Mouse (Mus musculus): ENCODE results near the gene Alg13. TPM values are rescaled to one million over a fixed set of nuclear protein-coding genes. Genes with fewer than 3 reads are reported as not detected.

Gene Alg13
- polyA plus RNA-seq, 1 experiment from 2014 or later: 11.6 TPM

DNA sequence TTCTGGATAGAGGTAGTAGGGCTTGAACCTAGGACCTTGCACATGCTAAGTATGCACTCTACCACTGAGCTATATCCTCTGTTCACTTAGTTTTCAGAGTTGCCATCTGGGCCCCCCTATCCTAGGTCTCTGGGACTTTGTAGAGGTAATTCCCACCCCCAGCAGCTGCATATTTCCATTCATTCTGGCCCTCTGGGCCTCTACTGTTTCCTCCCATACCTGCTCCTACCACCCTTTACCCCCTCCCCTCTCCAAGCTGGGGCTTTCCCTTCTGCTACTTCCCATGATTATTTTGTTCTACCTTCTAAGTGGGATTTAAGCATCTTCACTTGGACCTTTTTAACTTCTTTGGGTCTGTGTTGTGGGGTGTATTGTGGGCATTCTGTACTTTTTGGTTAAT, 7.8 kb downstream of the Alg13 start:
- H3K27me3 ChIP-seq (replicated peaks; ENCODE audit: control insufficient read depth, insufficient read depth, low read length): no peaks in the 10 kb centered on the region
- no peak overlapping the region for H3K9ac ChIP-seq (ENCODE audit: low read depth, low read length)
- ATAC-seq: no peak
- H3K36me3 ChIP-seq (ENCODE audit: control insufficient read depth, insufficient read depth, low read length): no peaks in the 10 kb centered on the region
- no peaks in the 10 kb centered on the region for H3K4me1 ChIP-seq (ENCODE audit: control insufficient read depth, insufficient read depth, low read length)
- H3K9me3 ChIP-seq (ENCODE audit: control insufficient read depth, low read length): no peaks in the 10 kb centered on the region
- no peak overlapping the region for H3K4me3 ChIP-seq (ENCODE audit: low read length)
- no peak overlapping the region for H3K27ac ChIP-seq (ENCODE audit: low read length)
- no peak overlapping the region for H3K4me2 ChIP-seq (ENCODE audit: low read depth, low read length)

GRCm38 (mm10) chrX:144335332-144336015, 17.9 kb downstream of the Alg13 start:
- Histone ChIP-seq H3K27ac (ENCODE audit: low read length) (no peak overlapping the region), H3K4me3 (ENCODE audit: low read length) (no peak overlapping the region), H3K9me3 (ENCODE audit: control insufficient read depth, low read length) (no peaks in the 10 kb centered on the region), H3K27me3 (replicated peaks; ENCODE audit: control insufficient read depth, insufficient read depth, low read length) (no peaks in the 10 kb centered on the region), H3K9ac (ENCODE audit: low read depth, low read length) (no peak overlapping the region), H3K36me3 (ENCODE audit: control insufficient read depth, insufficient read depth, low read length) (no peaks in the 10 kb centered on the region), H3K4me2 (ENCODE audit: low read depth, low read length) (no peak overlapping the region), H3K4me1 (ENCODE audit: control insufficient read depth, insufficient read depth, low read length) (no peaks in the 10 kb centered on the region)
- no peak for ATAC-seq
- WGBS: 67% methylated on average over 8 of the region's 8 CpGs

- H3K9me3 ChIP-seq (ENCODE audit: control insufficient read depth, low read length): no peaks in the 10 kb centered on the region
- no peak overlapping the region for H3K9ac ChIP-seq (ENCODE audit: low read depth, low read length)
- ATAC-seq: no peak
- no peaks in the 10 kb centered on the region for H3K4me1 ChIP-seq (ENCODE audit: control insufficient read depth, insufficient read depth, low read length)
- no peak overlapping the region for H3K4me3 ChIP-seq (ENCODE audit: low read length)
- H3K27ac ChIP-seq (ENCODE audit: low read length): no peak overlapping the region
- H3K36me3 ChIP-seq (ENCODE audit: control insufficient read depth, insufficient read depth, low read length): no peaks in the 10 kb centered on the region
- H3K4me2 ChIP-seq (ENCODE audit: low read depth, low read length): no peak overlapping the region
- no peaks in the 10 kb centered on the region for H3K27me3 ChIP-seq (replicated peaks; ENCODE audit: control insufficient read depth, insufficient read depth, low read length)
Observed at GRCm38 (mm10) chrX:144337938-144338337, 20.3 kb downstream of the Alg13 start.

DNA sequence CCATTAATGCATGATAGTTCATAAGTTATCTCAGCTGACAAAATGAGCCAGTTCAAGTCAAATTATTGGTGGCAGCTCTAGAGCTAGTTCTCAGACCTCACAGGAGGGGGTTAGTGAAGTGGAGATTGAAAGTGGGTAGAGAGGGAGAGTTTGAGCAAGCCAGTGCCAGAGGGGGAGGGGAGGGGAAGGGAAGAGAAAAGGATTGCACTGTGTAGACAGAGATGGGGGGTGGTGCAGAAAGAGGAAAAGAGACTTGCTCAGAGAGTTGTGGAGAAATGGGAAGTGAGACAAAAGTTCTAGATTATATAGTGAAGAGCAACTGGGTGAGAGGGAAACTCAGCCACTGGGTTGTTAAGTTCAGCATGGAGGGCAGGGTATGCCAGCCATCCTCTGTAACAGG, 20.8 kb downstream of the Alg13 start:
- Histone ChIP-seq H3K4me2 (ENCODE audit: low read depth, low read length) (no peak overlapping the region), H3K36me3 (ENCODE audit: control insufficient read depth, insufficient read depth, low read length) (no peaks in the 10 kb centered on the region), H3K9ac (ENCODE audit: low read depth, low read length) (no peak overlapping the region), H3K4me3 (ENCODE audit: low read length) (no peak overlapping the region), H3K27me3 (replicated peaks; ENCODE audit: control insufficient read depth, insufficient read depth, low read length) (no peaks in the 10 kb centered on the region), H3K27ac (ENCODE audit: low read length) (no peak overlapping the region), H3K9me3 (ENCODE audit: control insufficient read depth, low read length) (no peaks in the 10 kb centered on the region), H3K4me1 (ENCODE audit: control insufficient read depth, insufficient read depth, low read length) (no peaks in the 10 kb centered on the region)
- no peak for ATAC-seq

GRCm38 (mm10) chrX:144374196-144374595, 56.6 kb downstream of the Alg13 start:
- no peak overlapping the region for H3K4me3 ChIP-seq (ENCODE audit: low read length)
- no peak overlapping the region for H3K4me2 ChIP-seq (ENCODE audit: low read depth, low read length)
- no peaks in the 10 kb centered on the region for H3K9me3 ChIP-seq (ENCODE audit: control insufficient read depth, low read length)
- no peak for ATAC-seq
- H3K27me3 ChIP-seq (replicated peaks; ENCODE audit: control insufficient read depth, insufficient read depth, low read length): no peaks in the 10 kb centered on the region
- no peaks in the 10 kb centered on the region for H3K4me1 ChIP-seq (ENCODE audit: control insufficient read depth, insufficient read depth, low read length)
- H3K36me3 ChIP-seq (ENCODE audit: control insufficient read depth, insufficient read depth, low read length): no peaks in the 10 kb centered on the region
- H3K27ac ChIP-seq (ENCODE audit: low read length): no peak overlapping the region
- no peak overlapping the region for H3K9ac ChIP-seq (ENCODE audit: low read depth, low read length)
- WGBS: 52% methylated on average over 2 of the region's 2 CpGs

DNA sequence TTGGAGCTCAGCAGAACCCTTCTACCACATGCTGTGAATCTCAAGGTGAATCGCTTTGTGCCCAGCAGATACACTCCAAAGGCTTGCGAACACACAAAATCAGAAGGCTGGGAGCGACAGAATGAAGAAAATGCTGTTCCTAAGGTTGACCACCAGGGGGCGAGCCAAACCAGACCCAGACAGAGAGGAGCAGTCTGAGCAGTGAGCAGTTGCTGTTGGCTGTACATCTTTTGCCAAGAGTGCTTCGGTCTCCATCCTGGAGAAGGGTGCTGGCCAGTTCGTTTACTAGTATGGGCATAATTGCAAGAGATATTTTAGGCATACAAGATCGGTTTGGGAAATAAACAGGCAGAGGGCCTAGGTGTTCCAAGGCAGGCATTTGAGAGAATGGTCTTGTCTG, 85.9 kb downstream of the Alg13 start:
- Histone ChIP-seq H3K9ac (ENCODE audit: low read depth, low read length) (no peak overlapping the region), H3K4me1 (ENCODE audit: control insufficient read depth, insufficient read depth, low read length) (no peaks in the 10 kb centered on the region), H3K9me3 (ENCODE audit: control insufficient read depth, low read length) (no peaks in the 10 kb centered on the region), H3K36me3 (ENCODE audit: control insufficient read depth, insufficient read depth, low read length) (no peaks in the 10 kb centered on the region), H3K4me2 (ENCODE audit: low read depth, low read length) (no peak overlapping the region), H3K27me3 (replicated peaks; ENCODE audit: control insufficient read depth, insufficient read depth, low read length) (no peaks in the 10 kb centered on the region), H3K4me3 (ENCODE audit: low read length) (no peak overlapping the region), H3K27ac (ENCODE audit: low read length) (no peak overlapping the region)
- no peak for ATAC-seq
- WGBS: 26% methylated on average over 7 of the region's 7 CpGs

DNA sequence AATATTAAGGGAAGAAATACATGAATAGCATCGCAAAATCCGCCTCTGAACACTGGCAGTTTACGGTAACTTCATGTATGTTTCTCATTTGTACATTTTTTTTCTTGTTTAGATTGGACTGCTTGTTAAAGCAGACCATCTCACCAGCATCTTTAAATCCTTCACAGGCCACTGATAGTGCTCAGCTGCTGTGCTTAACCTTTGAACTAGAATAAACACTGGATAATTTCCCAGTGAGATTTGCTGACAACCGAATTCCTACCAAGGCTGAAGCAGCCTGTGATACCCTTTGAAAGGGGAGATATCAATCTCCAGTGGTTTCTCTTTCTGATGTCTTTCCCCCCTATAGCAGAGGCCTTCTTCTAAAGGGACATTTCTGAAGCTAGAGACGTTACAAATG, 90.4 kb downstream of the Alg13 start:
- H3K4me1 ChIP-seq (ENCODE audit: control insufficient read depth, insufficient read depth, low read length): no peaks in the 10 kb centered on the region
- H3K36me3 ChIP-seq (ENCODE audit: control insufficient read depth, insufficient read depth, low read length): no peaks in the 10 kb centered on the region
- H3K9me3 ChIP-seq (ENCODE audit: control insufficient read depth, low read length): no peaks in the 10 kb centered on the region
- H3K4me2 ChIP-seq (ENCODE audit: low read depth, low read length): no peak overlapping the region
- no peak overlapping the region for H3K4me3 ChIP-seq (ENCODE audit: low read length)
- H3K27ac ChIP-seq (ENCODE audit: low read length): no peak overlapping the region
- 41% methylated on average over 5 of the region's 5 CpGs for WGBS
- ATAC-seq: no peak
- no peaks in the 10 kb centered on the region for H3K27me3 ChIP-seq (replicated peaks; ENCODE audit: control insufficient read depth, insufficient read depth, low read length)
- no peak overlapping the region for H3K9ac ChIP-seq (ENCODE audit: low read depth, low read length)

- Histone ChIP-seq H3K27ac (ENCODE audit: low read length) (no peak overlapping the region), H3K9me3 (ENCODE audit: control insufficient read depth, low read length) (no peaks in the 10 kb centered on the region), H3K4me3 (ENCODE audit: low read length) (no peak overlapping the region), H3K4me2 (ENCODE audit: low read depth, low read length) (no peak overlapping the region), H3K9ac (ENCODE audit: low read depth, low read length) (no peak overlapping the region), H3K36me3 (ENCODE audit: control insufficient read depth, insufficient read depth, low read length) (no peaks in the 10 kb centered on the region), H3K4me1 (ENCODE audit: control insufficient read depth, insufficient read depth, low read length) (no peaks in the 10 kb centered on the region), H3K27me3 (replicated peaks; ENCODE audit: control insufficient read depth, insufficient read depth, low read length) (no peaks in the 10 kb centered on the region; the same call in 1 of the 2 replicates)
- WGBS: 64% methylated on average over 1 of the region's 1 CpGs
- no peak for ATAC-seq
Observed at GRCm38 (mm10) chrX:144420259-144420658, 102.7 kb downstream of the Alg13 start.

GRCm38 (mm10) chrX:144421091-144421490, 103.5 kb downstream of the Alg13 start:
- no peak overlapping the region for H3K9ac ChIP-seq (ENCODE audit: low read depth, low read length)
- H3K4me2 ChIP-seq (ENCODE audit: low read depth, low read length): no peak overlapping the region
- no peaks in the 10 kb centered on the region for H3K9me3 ChIP-seq (ENCODE audit: control insufficient read depth, low read length)
- no peak overlapping the region for H3K4me3 ChIP-seq (ENCODE audit: low read length)
- no peaks in the 10 kb centered on the region; the same call in 1 of the 2 replicates for H3K27me3 ChIP-seq (replicated peaks; ENCODE audit: control insufficient read depth, insufficient read depth, low read length)
- no peaks in the 10 kb centered on the region for H3K36me3 ChIP-seq (ENCODE audit: control insufficient read depth, insufficient read depth, low read length)
- H3K27ac ChIP-seq (ENCODE audit: low read length): no peak overlapping the region
- no peaks in the 10 kb centered on the region for H3K4me1 ChIP-seq (ENCODE audit: control insufficient read depth, insufficient read depth, low read length)
- 100% methylated on average over 1 of the region's 1 CpGs for WGBS
- no peak for ATAC-seq

DNA sequence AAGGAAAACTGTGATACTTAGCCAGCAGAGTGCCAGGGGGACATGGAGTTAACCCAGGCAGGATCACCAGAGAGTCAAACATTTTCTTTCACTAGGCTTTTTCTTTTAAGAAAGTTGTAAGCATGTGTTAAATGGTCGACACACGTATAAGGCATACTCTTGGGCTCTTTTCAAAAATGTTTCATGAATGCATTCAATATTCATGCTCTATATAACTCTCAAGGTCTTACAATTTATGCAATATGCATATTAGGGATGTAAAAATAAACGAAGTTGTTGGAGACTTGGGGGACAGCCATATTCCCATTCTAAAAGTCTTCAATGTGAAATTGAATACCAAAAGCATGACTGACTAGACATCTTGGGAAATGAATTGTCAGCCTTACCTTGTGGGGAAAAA, 106.2 kb downstream of the Alg13 start:
- no peak overlapping the region for H3K9ac ChIP-seq (ENCODE audit: low read depth, low read length)
- ATAC-seq: no peak

More for the DNA sequence above, 106.2 kb downstream of the Alg13 start:
- Histone ChIP-seq H3K4me3 (ENCODE audit: low read length) (no peak overlapping the region), H3K36me3 (ENCODE audit: control insufficient read depth, insufficient read depth, low read length) (no peaks in the 10 kb centered on the region), H3K4me1 (ENCODE audit: control insufficient read depth, insufficient read depth, low read length) (no peaks in the 10 kb centered on the region), H3K27me3 (replicated peaks; ENCODE audit: control insufficient read depth, insufficient read depth, low read length) (no peaks in the 10 kb centered on the region; the same call in 1 of the 2 replicates), H3K9me3 (ENCODE audit: control insufficient read depth, low read length) (no peaks in the 10 kb centered on the region), H3K4me2 (ENCODE audit: low read depth, low read length) (no peak overlapping the region), H3K27ac (ENCODE audit: low read length) (no peak overlapping the region)
- WGBS: 81% methylated on average over 3 of the region's 3 CpGs
